Mouse (Mus musculus): ENCODE results near the gene Adam11. TPM values are rescaled to one million over a fixed set of nuclear protein-coding genes. Genes with fewer than 3 reads are reported as not detected.

Gene Adam11
- polyA plus RNA-seq, 1 experiment = 14.8 TPM

DNA sequence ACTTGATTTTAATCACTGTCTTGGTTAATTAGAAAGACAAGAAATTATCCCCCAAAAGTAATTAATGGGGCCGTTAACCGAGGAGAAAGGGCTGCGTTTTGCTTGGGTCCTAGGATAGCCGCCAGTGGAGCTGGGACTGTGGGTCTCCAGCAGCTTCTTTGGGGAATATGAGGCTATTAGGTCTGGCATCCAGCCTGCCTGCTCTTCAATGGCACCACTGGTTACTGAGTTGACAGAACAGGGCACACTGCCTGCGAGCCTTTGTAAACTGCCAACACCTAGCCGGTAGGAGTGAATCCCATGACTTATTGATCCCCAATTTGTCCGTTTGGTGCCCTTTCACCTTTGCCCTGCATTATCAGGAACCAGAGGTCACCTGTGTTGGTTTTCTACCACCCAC, 19.2 kb upstream of the Adam11 start:
- H3K36me3 ChIP-seq (ENCODE audit: control insufficient read depth, insufficient read depth, low read length) = no peaks in the 10 kb centered on the region
- H3K27me3 ChIP-seq (ENCODE audit: control insufficient read depth, insufficient read depth, low read length) = no peaks in the 10 kb centered on the region
- H3K27ac ChIP-seq (ENCODE audit: control insufficient read depth, insufficient read depth, low read depth, low read length) = no peak overlapping the region
- no peak overlapping the region for H3K4me3 ChIP-seq (ENCODE audit: control insufficient read depth, low read depth, low read length)
- H3K4me1 ChIP-seq (ENCODE audit: control insufficient read depth, insufficient read depth, low read length) = no peaks in the 10 kb centered on the region; the same call in 1 of the 2 replicates
- TF ChIP-seq POLR2A (IDR thresholded peaks at IDR 0.05; ENCODE audit: control insufficient read depth, low read depth, low read length) (no peak), CTCF (IDR thresholded peaks at IDR 0.05; ENCODE audit: control insufficient read depth, insufficient read depth, insufficient replicate concordance, low read depth, low read length) (no peak)

DNA sequence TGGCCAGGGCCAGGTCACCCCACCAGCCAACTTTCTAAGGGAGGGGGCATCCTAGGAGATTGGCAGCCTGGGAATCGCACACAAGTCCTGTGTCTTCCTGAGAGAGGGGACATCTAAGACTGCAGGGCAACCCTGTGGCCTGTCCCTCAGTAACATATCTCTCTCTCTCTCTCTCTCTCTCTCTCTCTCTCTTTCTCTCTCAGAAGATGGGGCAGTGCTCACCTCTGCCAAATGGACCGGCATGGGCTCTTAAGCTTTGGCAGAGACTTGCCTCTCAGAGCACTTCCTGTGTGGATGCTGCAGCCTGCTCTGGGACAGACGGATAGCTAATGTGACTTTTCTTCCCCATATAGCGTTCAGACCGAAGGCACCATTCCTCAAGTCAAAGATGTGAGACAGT, 18.4 kb upstream of the Adam11 start:
- no peaks in the 10 kb centered on the region for H3K27me3 ChIP-seq (ENCODE audit: control insufficient read depth, insufficient read depth, low read length)
- TF ChIP-seq POLR2A (IDR thresholded peaks at IDR 0.05; ENCODE audit: control insufficient read depth, low read depth, low read length) (no peak), CTCF (IDR thresholded peaks at IDR 0.05; ENCODE audit: control insufficient read depth, insufficient read depth, insufficient replicate concordance, low read depth, low read length) (no peak)
- no peaks in the 10 kb centered on the region; the same call in 1 of the 2 replicates for H3K4me1 ChIP-seq (ENCODE audit: control insufficient read depth, insufficient read depth, low read length)
- no peaks in the 10 kb centered on the region for H3K36me3 ChIP-seq (ENCODE audit: control insufficient read depth, insufficient read depth, low read length)
- H3K27ac ChIP-seq (ENCODE audit: control insufficient read depth, insufficient read depth, low read depth, low read length) = no peak overlapping the region
- H3K4me3 ChIP-seq (ENCODE audit: control insufficient read depth, low read depth, low read length) = no peak overlapping the region

- Histone ChIP-seq H3K27me3 (ENCODE audit: control insufficient read depth, insufficient read depth, low read length) (no peaks in the 10 kb centered on the region), H3K4me1 (ENCODE audit: control insufficient read depth, insufficient read depth, low read length) (no peaks in the 10 kb centered on the region; the same call in 1 of the 2 replicates), H3K27ac (ENCODE audit: control insufficient read depth, insufficient read depth, low read depth, low read length) (no peak overlapping the region), H3K36me3 (ENCODE audit: control insufficient read depth, insufficient read depth, low read length) (no peaks in the 10 kb centered on the region), H3K4me3 (ENCODE audit: control insufficient read depth, low read depth, low read length) (no peak overlapping the region)
- TF ChIP-seq POLR2A (IDR thresholded peaks at IDR 0.05; ENCODE audit: control insufficient read depth, low read depth, low read length) (no peak), CTCF (IDR thresholded peaks at IDR 0.05; ENCODE audit: control insufficient read depth, insufficient read depth, insufficient replicate concordance, low read depth, low read length) (no peak)
Measured at GRCm38 (mm10) chr11:102744746-102745145, 16.5 kb upstream of the Adam11 start.

DNA sequence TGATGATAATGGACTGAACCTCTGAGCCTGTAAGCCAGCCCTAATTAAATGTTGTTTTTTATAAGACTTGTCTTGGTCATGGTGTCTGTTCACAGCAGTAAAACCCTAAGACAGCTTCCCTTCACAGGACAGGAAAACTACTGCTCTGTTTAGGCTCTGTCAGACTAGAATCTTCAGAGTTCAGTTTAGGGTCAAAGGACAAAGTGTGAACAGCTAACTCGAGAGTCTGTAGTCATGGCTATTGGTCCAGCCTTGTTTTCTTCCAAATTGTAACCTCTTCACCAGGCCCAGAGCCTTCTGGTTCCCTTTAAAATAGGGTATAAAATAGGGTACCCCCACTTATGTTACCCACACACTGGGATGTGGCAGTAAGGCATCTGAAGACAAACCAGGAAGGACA, 13.4 kb upstream of the Adam11 start:
- TF ChIP-seq POLR2A (IDR thresholded peaks at IDR 0.05; ENCODE audit: control insufficient read depth, low read depth, low read length) (no peak), CTCF (IDR thresholded peaks at IDR 0.05; ENCODE audit: control insufficient read depth, insufficient read depth, insufficient replicate concordance, low read depth, low read length) (no peak)
- H3K36me3 ChIP-seq (ENCODE audit: control insufficient read depth, insufficient read depth, low read length) = no peaks in the 10 kb centered on the region
- H3K4me1 ChIP-seq (ENCODE audit: control insufficient read depth, insufficient read depth, low read length) = no peaks in the 10 kb centered on the region
- no peak overlapping the region for H3K27ac ChIP-seq (ENCODE audit: control insufficient read depth, insufficient read depth, low read depth, low read length)
- H3K27me3 ChIP-seq (ENCODE audit: control insufficient read depth, insufficient read depth, low read length) = no peaks in the 10 kb centered on the region
- H3K4me3 ChIP-seq (ENCODE audit: control insufficient read depth, low read depth, low read length) = no peak overlapping the region

- Histone ChIP-seq H3K4me3 (ENCODE audit: control insufficient read depth, low read depth, low read length) (no peak overlapping the region), H3K36me3 (ENCODE audit: control insufficient read depth, insufficient read depth, low read length) (no peaks in the 10 kb centered on the region), H3K27me3 (ENCODE audit: control insufficient read depth, insufficient read depth, low read length) (no peaks in the 10 kb centered on the region), H3K4me1 (ENCODE audit: control insufficient read depth, insufficient read depth, low read length) (peaks cover 4% of the 10 kb centered on the region), H3K27ac (ENCODE audit: control insufficient read depth, insufficient read depth, low read depth, low read length) (no peak overlapping the region)
- TF ChIP-seq CTCF (IDR thresholded peaks at IDR 0.05; ENCODE audit: control insufficient read depth, insufficient read depth, insufficient replicate concordance, low read depth, low read length) = no peak
- TF ChIP-seq POLR2A (IDR thresholded peaks at IDR 0.05; ENCODE audit: control insufficient read depth, low read depth, low read length) = no peak
Measured at GRCm38 (mm10) chr11:102748381-102748780, 12.9 kb upstream of the Adam11 start.

- no peak overlapping the region for H3K27ac ChIP-seq (ENCODE audit: control insufficient read depth, insufficient read depth, low read depth, low read length)
- H3K27me3 ChIP-seq (ENCODE audit: control insufficient read depth, insufficient read depth, low read length) = no peaks in the 10 kb centered on the region
- no peak overlapping the region for H3K4me3 ChIP-seq (ENCODE audit: control insufficient read depth, low read depth, low read length)
- H3K4me1 ChIP-seq (ENCODE audit: control insufficient read depth, insufficient read depth, low read length) = peaks cover 15% of the 10 kb centered on the region
- no peaks in the 10 kb centered on the region for H3K36me3 ChIP-seq (ENCODE audit: control insufficient read depth, insufficient read depth, low read length)
- TF ChIP-seq POLR2A (IDR thresholded peaks at IDR 0.05; ENCODE audit: control insufficient read depth, low read depth, low read length) (no peak), CTCF (IDR thresholded peaks at IDR 0.05; ENCODE audit: control insufficient read depth, insufficient read depth, insufficient replicate concordance, low read depth, low read length) (no peak)
Measured at GRCm38 (mm10) chr11:102749712-102750111, 11.5 kb upstream of the Adam11 start.

DNA sequence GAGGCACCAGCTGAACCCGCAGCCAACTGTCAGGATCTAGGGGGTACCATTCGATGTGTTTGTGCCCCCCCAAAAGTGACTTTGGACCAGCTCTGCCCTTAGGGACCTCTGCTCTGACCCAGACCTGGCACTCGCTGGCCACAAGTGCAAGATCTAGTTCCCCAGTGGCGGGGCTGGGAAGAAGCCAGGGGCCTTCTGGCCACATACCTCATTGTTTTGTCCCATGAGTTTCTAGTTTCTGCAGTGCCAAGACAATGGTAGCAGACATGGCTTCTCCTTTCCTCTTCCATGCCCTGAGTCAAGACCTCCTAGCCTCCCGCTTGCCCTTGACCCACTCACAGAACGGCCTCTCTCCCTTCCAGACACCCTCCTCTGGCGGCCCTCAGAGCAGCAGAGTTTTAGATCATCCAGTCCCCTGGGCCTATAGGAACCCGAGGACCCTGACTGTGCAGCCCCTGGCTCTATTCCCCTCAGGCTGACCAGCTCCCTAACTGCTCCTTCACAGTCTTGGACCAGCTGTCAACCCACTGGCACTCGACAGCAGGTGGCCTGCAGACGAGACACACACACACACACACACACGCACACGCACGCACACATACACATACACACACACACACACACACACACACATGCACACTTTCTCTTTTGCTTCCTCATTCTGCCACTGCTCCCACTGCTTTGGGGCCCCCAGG, 8.2 kb upstream of the Adam11 start:
- TF ChIP-seq CTCF (IDR thresholded peaks at IDR 0.05; ENCODE audit: control insufficient read depth, insufficient read depth, insufficient replicate concordance, low read depth, low read length) (no peak), POLR2A (IDR thresholded peaks at IDR 0.05; ENCODE audit: control insufficient read depth, low read depth, low read length) (no peak)
- peaks cover 15% of the 10 kb centered on the region for H3K4me1 ChIP-seq (ENCODE audit: control insufficient read depth, insufficient read depth, low read length)
- no peaks in the 10 kb centered on the region for H3K36me3 ChIP-seq (ENCODE audit: control insufficient read depth, insufficient read depth, low read length)
- H3K27me3 ChIP-seq (ENCODE audit: control insufficient read depth, insufficient read depth, low read length) = no peaks in the 10 kb centered on the region
- H3K4me3 ChIP-seq (ENCODE audit: control insufficient read depth, low read depth, low read length) = no peak overlapping the region
- H3K27ac ChIP-seq (ENCODE audit: control insufficient read depth, insufficient read depth, low read depth, low read length) = no peak overlapping the region
